Mouse (Mus musculus): ENCODE results near the gene Apln. TPM values are rescaled to one million over a fixed set of nuclear protein-coding genes. Genes with fewer than 3 reads are reported as not detected.

Gene Apln
- polyA plus RNA-seq (2015; fragmentation: Nextera tagmentation; extraction: Ambion mirVana), result 5.6 and 6.0 TPM in 2 replicates

- ATAC-seq (ENCODE audit: extremely low read depth, insufficient number of reproducible peaks, low FRiP score, low TSS enrichment), result no peak
- 11% methylated on average over 43 of the region's 73 CpGs for WGBS
- H3K27ac ChIP-seq (replicated peaks), result no peak within 1 kb of the TSS
These were observed at the start of gene Apln for GRCm38 (mm10) chrX:48034144-48035113. Gene Apln, minus strand, starts transcription at chrX:48034853.

GRCm38 (mm10) chrX:48082364-48082763 is 47.7 kb upstream of the Apln start:
- no peaks in the 10 kb centered on the region for H3K9me3 ChIP-seq
- H3K4me1 ChIP-seq, result no peaks in the 10 kb centered on the region
- H3K27ac ChIP-seq (replicated peaks), result no peak overlapping the region
- H3K36me3 ChIP-seq, result no peaks in the 10 kb centered on the region
- no peak overlapping the region for H3K4me3 ChIP-seq
- peaks cover 8% of the 10 kb centered on the region for H3K27me3 ChIP-seq (replicated peaks)
- H3K4me2 ChIP-seq, result no peak overlapping the region
- 61% methylated on average over 5 of the region's 5 CpGs for WGBS
- no peak overlapping the region for H3K9ac ChIP-seq
- ATAC-seq (ENCODE audit: extremely low read depth, insufficient number of reproducible peaks, low FRiP score, low TSS enrichment), result no peak

More at GRCm38 (mm10) chrX:48034144-48035113, at the start of gene Apln:
- H3K9ac ChIP-seq, result peak within 1 kb of the TSS; percentile 76
- peaks cover 69% of the 10 kb centered on the region for H3K27me3 ChIP-seq (replicated peaks)
- H3K4me2 ChIP-seq, result peak within 1 kb of the TSS; percentile 81
- H3K4me1 ChIP-seq, result peaks cover 5% of the 10 kb centered on the region; the same call in 1 of the 2 replicates
- H3K4me3 ChIP-seq, result peak within 1 kb of the TSS; percentile 57
- H3K36me3 ChIP-seq, result no peaks in the 10 kb centered on the region
- no peaks in the 10 kb centered on the region for H3K9me3 ChIP-seq

GRCm38 (mm10) chrX:48076806-48077425 is 42.3 kb upstream of the Apln start:
- H3K9me3 ChIP-seq, result no peaks in the 10 kb centered on the region
- H3K9ac ChIP-seq, result no peak overlapping the region
- no peaks in the 10 kb centered on the region for H3K4me1 ChIP-seq
- H3K4me2 ChIP-seq, result no peak overlapping the region
- no peak overlapping the region for H3K27ac ChIP-seq (replicated peaks)
- no peaks in the 10 kb centered on the region for H3K36me3 ChIP-seq
- WGBS, result 75% methylated on average over 4 of the region's 4 CpGs
- ATAC-seq (ENCODE audit: extremely low read depth, insufficient number of reproducible peaks, low FRiP score, low TSS enrichment), result no peak
- H3K27me3 ChIP-seq (replicated peaks), result peaks cover 21% of the 10 kb centered on the region
- H3K4me3 ChIP-seq, result no peak overlapping the region

- Histone ChIP-seq H3K9ac (no peak overlapping the region), H3K4me2 (no peak overlapping the region), H3K9me3 (no peaks in the 10 kb centered on the region), H3K4me3 (no peak overlapping the region), H3K27me3 (replicated peaks) (peaks cover 30% of the 10 kb centered on the region), H3K36me3 (no peaks in the 10 kb centered on the region), H3K27ac (replicated peaks) (no peak overlapping the region), H3K4me1 (no peaks in the 10 kb centered on the region)
- no peak for ATAC-seq (ENCODE audit: extremely low read depth, insufficient number of reproducible peaks, low FRiP score, low TSS enrichment)
- WGBS, result 63% methylated on average over 3 of the region's 3 CpGs
These were observed 40.0 kb upstream of the Apln start for GRCm38 (mm10) chrX:48074691-48075090.

GRCm38 (mm10) chrX:48072401-48072800 is 37.7 kb upstream of the Apln start:
- peaks cover 26% of the 10 kb centered on the region for H3K27me3 ChIP-seq (replicated peaks)
- no peak overlapping the region for H3K4me3 ChIP-seq
- no peaks in the 10 kb centered on the region for H3K36me3 ChIP-seq
- H3K9ac ChIP-seq, result no peak overlapping the region
- no peaks in the 10 kb centered on the region for H3K9me3 ChIP-seq
- ATAC-seq (ENCODE audit: extremely low read depth, insufficient number of reproducible peaks, low FRiP score, low TSS enrichment), result no peak
- no peaks in the 10 kb centered on the region for H3K4me1 ChIP-seq
- no peak overlapping the region for H3K4me2 ChIP-seq
- WGBS, result 28% methylated on average over 5 of the region's 5 CpGs
- no peak overlapping the region for H3K27ac ChIP-seq (replicated peaks)

GRCm38 (mm10) chrX:48071961-48072360 is 37.3 kb upstream of the Apln start:
- H3K4me2 ChIP-seq, result no peak overlapping the region
- H3K9me3 ChIP-seq, result no peaks in the 10 kb centered on the region
- no peaks in the 10 kb centered on the region for H3K36me3 ChIP-seq
- no peak for ATAC-seq (ENCODE audit: extremely low read depth, insufficient number of reproducible peaks, low FRiP score, low TSS enrichment)
- WGBS, result 27% methylated on average over 3 of the region's 3 CpGs
- H3K27me3 ChIP-seq (replicated peaks), result peaks cover 26% of the 10 kb centered on the region
- no peak overlapping the region for H3K27ac ChIP-seq (replicated peaks)
- H3K4me3 ChIP-seq, result no peak overlapping the region
- no peak overlapping the region for H3K9ac ChIP-seq
- no peaks in the 10 kb centered on the region for H3K4me1 ChIP-seq

- 63% methylated on average over 3 of the region's 3 CpGs for WGBS
- Histone ChIP-seq H3K9ac (no peak overlapping the region), H3K27me3 (replicated peaks) (peaks cover 19% of the 10 kb centered on the region)
These were observed 32.2 kb upstream of the Apln start for GRCm38 (mm10) chrX:48066891-48067290.

GRCm38 (mm10) chrX:48064166-48064853 is 29.7 kb upstream of the Apln start:
- H3K27ac ChIP-seq (replicated peaks), result no peak overlapping the region
- H3K4me1 ChIP-seq, result no peaks in the 10 kb centered on the region
- no peak overlapping the region for H3K9ac ChIP-seq
- 37% methylated on average over 5 of the region's 5 CpGs for WGBS
- no peak overlapping the region for H3K4me2 ChIP-seq
- ATAC-seq (ENCODE audit: extremely low read depth, insufficient number of reproducible peaks, low FRiP score, low TSS enrichment), result no peak
- H3K27me3 ChIP-seq (replicated peaks), result peaks cover 10% of the 10 kb centered on the region; the same call in 1 of the 2 replicates
- H3K9me3 ChIP-seq, result no peaks in the 10 kb centered on the region
- no peak overlapping the region for H3K4me3 ChIP-seq
- H3K36me3 ChIP-seq, result no peaks in the 10 kb centered on the region

More at GRCm38 (mm10) chrX:48066891-48067290, 32.2 kb upstream of the Apln start:
- Histone ChIP-seq H3K27ac (replicated peaks) (no peak overlapping the region), H3K4me3 (no peak overlapping the region), H3K36me3 (no peaks in the 10 kb centered on the region), H3K4me2 (no peak overlapping the region), H3K4me1 (no peaks in the 10 kb centered on the region), H3K9me3 (no peaks in the 10 kb centered on the region)
- ATAC-seq (ENCODE audit: extremely low read depth, insufficient number of reproducible peaks, low FRiP score, low TSS enrichment), result no peak

GRCm38 (mm10) chrX:48062481-48062880 is 27.8 kb upstream of the Apln start:
- Histone ChIP-seq H3K27me3 (replicated peaks) (0 out of 2 replicates have a peak, but pooled peaks cover 17% of the 10 kb centered on the region), H3K4me3 (no peak overlapping the region), H3K36me3 (no peaks in the 10 kb centered on the region), H3K4me1 (no peaks in the 10 kb centered on the region), H3K27ac (replicated peaks) (no peak overlapping the region), H3K4me2 (no peak overlapping the region), H3K9ac (no peak overlapping the region), H3K9me3 (no peaks in the 10 kb centered on the region)
- ATAC-seq (ENCODE audit: extremely low read depth, insufficient number of reproducible peaks, low FRiP score, low TSS enrichment), result no peak
- WGBS, result 51% methylated on average over 4 of the region's 4 CpGs

GRCm38 (mm10) chrX:48054186-48055015 is 19.7 kb upstream of the Apln start:
- Histone ChIP-seq H3K27ac (replicated peaks) (no peak overlapping the region), H3K9me3 (no peaks in the 10 kb centered on the region), H3K9ac (peak overlapping the region; percentile 67), H3K4me2 (peak overlapping the region; percentile 69), H3K27me3 (replicated peaks) (peaks cover 24% of the 10 kb centered on the region), H3K36me3 (no peaks in the 10 kb centered on the region), H3K4me3 (peak overlapping the region; percentile 46), H3K4me1 (0 out of 2 replicates have a peak, but pooled peaks cover 4% of the 10 kb centered on the region)
- 25% methylated on average over 31 of the region's 31 CpGs for WGBS
- ATAC-seq (ENCODE audit: extremely low read depth, insufficient number of reproducible peaks, low FRiP score, low TSS enrichment), result peak; percentile 37; the same call in 1 of the 2 replicates
